Mouse (Mus musculus): ENCODE measurements around the gene Rho. TPM values are rescaled to one million over a fixed set of nuclear protein-coding genes. Genes with fewer than 3 reads are reported as not detected.

The Rho gene
- total and polyA plus RNA-seq, 3 experiments, result 0.11 TPM; not detected in 2

GRCm38 (mm10) chr6:115909052-115909451, 22.5 kb upstream of the Rho start (continued):
- 0 out of 2 replicates have a peak, but pooled peaks have one; percentile 41 for TF ChIP-seq JUND (IDR thresholded peaks at IDR 0.05; ENCODE audit: low read depth, low read length)
- no peak for TF ChIP-seq KAT2A (conservative IDR thresholded peaks at IDR 0.05; ENCODE audit: low read depth, low read length)
- 0 out of 2 replicates have a peak, but pooled peaks have one; percentile 33 for TF ChIP-seq NELFE (IDR thresholded peaks at IDR 0.05; ENCODE audit: low read depth, low read length)
- TF ChIP-seq CTCF (IDR thresholded peaks at IDR 0.05 in 2 of 3, conservative IDR thresholded peaks at IDR 0.05 in 1 of 3; ENCODE audit: control insufficient read depth in 1 of 3, insufficient read depth in 1 of 3, low read depth in 2 of 3, low read length in 3 of 3, poor library complexity in 1 of 3, severe bottlenecking in 1 of 3), result no peak
- no peak for TF ChIP-seq RAD21 (IDR thresholded peaks at IDR 0.05; ENCODE audit: low read depth, low read length)
- no peak for TF ChIP-seq GABPA (IDR thresholded peaks at IDR 0.05; ENCODE audit: low read depth, low read length)

- no peak overlapping the region for H3K4me3 ChIP-seq (ENCODE audit: control insufficient read depth in 1 of 2, insufficient read depth in 1 of 2, low read depth in 2 of 2, low read length in 2 of 2)
- H3K27ac ChIP-seq (ENCODE audit: control insufficient read depth, low read depth, low read length), result peak overlapping the region; percentile 89
- H3K9ac ChIP-seq (ENCODE audit: control insufficient read depth, low read depth, low read length, poor library complexity, severe bottlenecking), result no peak overlapping the region; the same call in 1 of the 2 replicates
- H3K36me3 ChIP-seq (ENCODE audit: control insufficient read depth in 1 of 2, insufficient read depth in 2 of 2, low read length in 2 of 2), result peaks cover 0 to 19% of the 10 kb centered on the region in 2 experiments; a peak in 2 of 4 replicates
- TF ChIP-seq HCFC1 (IDR thresholded peaks at IDR 0.05; ENCODE audit: low read depth, low read length), result no peak
- TF ChIP-seq MAFK (IDR thresholded peaks at IDR 0.05; ENCODE audit: borderline replicate concordance, low read depth, low read length), result no peak
- TF ChIP-seq SMC3 (IDR thresholded peaks at IDR 0.05; ENCODE audit: low read depth, low read length), result no peak
- no peak for TF ChIP-seq RAD21 (IDR thresholded peaks at IDR 0.05; ENCODE audit: low read depth, low read length)
- no peak for TF ChIP-seq RCOR1 (IDR thresholded peaks at IDR 0.05; ENCODE audit: low read depth, low read length)
- no peak for TF ChIP-seq ZNF384 (IDR thresholded peaks at IDR 0.05; ENCODE audit: low read depth, low read length)
- TF ChIP-seq NELFE (IDR thresholded peaks at IDR 0.05; ENCODE audit: low read depth, low read length), result no peak
- no peaks in the 10 kb centered on the region for H3K79me2 ChIP-seq (ENCODE audit: control insufficient read depth, insufficient read depth, low read length, poor library complexity)
- H3K9me3 ChIP-seq (replicated peaks; ENCODE audit: insufficient read depth, low read length), result no peaks in the 10 kb centered on the region
- H3K27me3 ChIP-seq (ENCODE audit: control insufficient read depth in 1 of 2, insufficient read depth in 2 of 2, low read length in 2 of 2), result no peaks in the 10 kb centered on the region
- peaks cover 12 to 37% of the 10 kb centered on the region in 2 experiments for H3K4me1 ChIP-seq (ENCODE audit: control insufficient read depth in 1 of 2, insufficient read depth in 2 of 2, low read length in 2 of 2)
- no peak for DNase-seq (ENCODE audit: low read depth, low spot score)
Observed at GRCm38 (mm10) chr6:115909940-115910339, 21.6 kb upstream of the Rho start.

GRCm38 (mm10) chr6:115911763-115912162, 19.8 kb upstream of the Rho start:
- Histone ChIP-seq H3K36me3 (ENCODE audit: control insufficient read depth in 1 of 2, insufficient read depth in 2 of 2, low read length in 2 of 2) (peaks cover 0 to 15% of the 10 kb centered on the region in 2 experiments; a peak in 2 of 4 replicates), H3K4me1 (ENCODE audit: control insufficient read depth in 1 of 2, insufficient read depth in 2 of 2, low read length in 2 of 2) (peaks cover 7 to 31% of the 10 kb centered on the region in 2 experiments), H3K27ac (ENCODE audit: control insufficient read depth, low read depth, low read length) (no peak overlapping the region), H3K4me3 (ENCODE audit: control insufficient read depth in 1 of 2, insufficient read depth in 1 of 2, low read depth in 2 of 2, low read length in 2 of 2) (no peak overlapping the region), H3K27me3 (ENCODE audit: control insufficient read depth in 1 of 2, insufficient read depth in 2 of 2, low read length in 2 of 2) (no peaks in the 10 kb centered on the region), H3K9ac (ENCODE audit: control insufficient read depth, low read depth, low read length, poor library complexity, severe bottlenecking) (no peak overlapping the region), H3K79me2 (ENCODE audit: control insufficient read depth, insufficient read depth, low read length, poor library complexity) (no peaks in the 10 kb centered on the region), H3K9me3 (replicated peaks; ENCODE audit: insufficient read depth, low read length) (no peaks in the 10 kb centered on the region)
- TF ChIP-seq SMC3 (IDR thresholded peaks at IDR 0.05; ENCODE audit: low read depth, low read length), result no peak
- TF ChIP-seq CHD2 (IDR thresholded peaks at IDR 0.05; ENCODE audit: low read length), result no peak
- DNase-seq (ENCODE audit: low read depth, low spot score), result no peak

- no peak for DNase-seq (ENCODE audit: low read depth, low spot score)
- H3K9me3 ChIP-seq (replicated peaks; ENCODE audit: insufficient read depth, low read length), result no peaks in the 10 kb centered on the region
- H3K4me1 ChIP-seq (ENCODE audit: control insufficient read depth in 1 of 2, insufficient read depth in 2 of 2, low read length in 2 of 2), result peaks cover 4 to 18% of the 10 kb centered on the region in 2 experiments
- no peak overlapping the region for H3K27ac ChIP-seq (ENCODE audit: control insufficient read depth, low read depth, low read length)
- TF ChIP-seq USF2 (IDR thresholded peaks at IDR 0.05; ENCODE audit: borderline replicate concordance in 1 of 2, insufficient read depth in 1 of 2, low read depth in 1 of 2, low read length in 2 of 2) (no peak), ZNF384 (IDR thresholded peaks at IDR 0.05; ENCODE audit: low read depth, low read length) (no peak), CHD2 (IDR thresholded peaks at IDR 0.05; ENCODE audit: low read length) (no peak), POLR2AphosphoS5 (IDR thresholded peaks at IDR 0.05; ENCODE audit: borderline replicate concordance, low read depth, low read length) (no peak), MYC (IDR thresholded peaks at IDR 0.05; ENCODE audit: low read depth, low read length) (no peak), MAX (IDR thresholded peaks at IDR 0.05; ENCODE audit: low read length) (no peak)
- H3K9ac ChIP-seq (ENCODE audit: control insufficient read depth, low read depth, low read length, poor library complexity, severe bottlenecking), result no peak overlapping the region
- no peaks in the 10 kb centered on the region for H3K27me3 ChIP-seq (ENCODE audit: control insufficient read depth in 1 of 2, insufficient read depth in 2 of 2, low read length in 2 of 2)
- H3K4me3 ChIP-seq (ENCODE audit: control insufficient read depth in 1 of 2, insufficient read depth in 1 of 2, low read depth in 2 of 2, low read length in 2 of 2), result no peak overlapping the region
- H3K79me2 ChIP-seq (ENCODE audit: control insufficient read depth, insufficient read depth, low read length, poor library complexity), result no peaks in the 10 kb centered on the region
- peaks cover 0 to 10% of the 10 kb centered on the region in 2 experiments; a peak in 2 of 4 replicates for H3K36me3 ChIP-seq (ENCODE audit: control insufficient read depth in 1 of 2, insufficient read depth in 2 of 2, low read length in 2 of 2)
Observed at GRCm38 (mm10) chr6:115913482-115913881, 18.1 kb upstream of the Rho start.
